Mouse (Mus musculus) layer of hippocampus, postnatal 10 days (tissue): ENCODE data around the gene Ptprn2. TPM values are rescaled to one million over a fixed set of nuclear protein-coding genes. Genes with fewer than 3 reads are reported as not detected.

ENCODE experiments used
- DNase-seq, 2 experiments: peaks; one replicate each; pipeline ENCODE4 v3.0.0; 2021; ENCODE audit warnings: low spot score in 2 of 2
- total RNA-seq, 2 experiments: library from RNA; stranded (reverse); gene quantifications; 2 replicates each; pipeline ENCODE4 v1.2.3; 2021

Ptprn2 gene
- total RNA-seq, 2 experiments from 2014 or later, result 234 to 251 TPM

DNA sequence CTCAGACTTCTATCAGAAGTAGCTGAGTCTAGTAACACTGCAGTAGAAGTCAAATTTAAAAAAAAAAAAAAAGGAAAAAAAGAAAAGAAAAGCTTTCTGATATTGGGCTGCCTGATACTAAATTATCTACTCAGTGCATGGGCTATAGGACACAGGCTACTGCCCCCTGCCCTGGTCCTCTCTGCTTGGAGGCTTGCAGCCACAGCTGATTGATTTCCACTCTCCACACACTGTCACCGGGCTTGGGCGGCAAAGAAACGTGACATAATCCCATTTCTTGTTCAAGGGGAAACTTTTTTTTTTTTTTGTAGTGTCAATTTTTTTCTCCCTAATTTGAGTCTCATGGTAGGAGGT lies 766.9 kb downstream of the Ptprn2 start:
- DNase-seq, result no peak

DNA sequence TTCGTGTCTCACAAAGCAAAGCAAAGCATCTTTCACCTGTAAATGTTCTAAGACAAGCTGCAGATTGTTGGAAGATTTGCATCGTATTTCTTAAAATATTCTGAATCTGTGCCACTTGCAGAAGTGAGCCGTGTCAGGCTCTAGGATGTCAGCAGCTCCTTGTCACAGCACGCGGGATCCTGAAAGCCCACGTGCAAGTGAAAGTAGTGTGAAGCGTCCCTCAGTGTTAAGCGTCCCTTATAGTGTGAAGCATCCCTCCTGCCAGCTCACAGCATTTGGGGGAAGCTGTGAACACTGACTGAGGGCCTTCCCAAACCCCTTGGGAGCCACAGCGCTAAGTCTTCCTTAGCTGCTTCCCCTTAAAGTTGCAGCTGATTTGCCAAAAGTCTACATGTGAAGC lies 768.8 kb downstream of the Ptprn2 start:
- DNase-seq, result no peak

DNA sequence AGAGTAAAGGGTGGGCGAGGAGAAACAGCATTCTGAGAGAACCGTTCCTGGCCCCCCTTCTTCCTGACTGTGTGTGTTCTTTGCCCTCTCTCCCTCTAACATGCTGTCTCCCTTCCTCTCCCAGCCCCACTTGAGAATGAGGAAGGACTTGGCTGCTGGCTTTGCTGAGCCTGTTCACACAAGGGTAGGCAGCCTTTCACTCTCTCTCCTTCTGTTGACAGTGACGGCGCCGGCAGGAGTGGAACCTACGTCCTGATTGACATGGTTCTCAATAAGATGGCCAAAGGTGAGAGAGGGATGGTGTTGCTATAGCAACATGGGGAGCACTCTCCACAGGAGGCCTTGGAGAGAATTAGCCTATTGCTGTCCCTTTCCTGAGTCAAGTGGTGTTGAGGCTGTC lies 769.8 kb downstream of the Ptprn2 start:
- DNase-seq, result no peak

DNA sequence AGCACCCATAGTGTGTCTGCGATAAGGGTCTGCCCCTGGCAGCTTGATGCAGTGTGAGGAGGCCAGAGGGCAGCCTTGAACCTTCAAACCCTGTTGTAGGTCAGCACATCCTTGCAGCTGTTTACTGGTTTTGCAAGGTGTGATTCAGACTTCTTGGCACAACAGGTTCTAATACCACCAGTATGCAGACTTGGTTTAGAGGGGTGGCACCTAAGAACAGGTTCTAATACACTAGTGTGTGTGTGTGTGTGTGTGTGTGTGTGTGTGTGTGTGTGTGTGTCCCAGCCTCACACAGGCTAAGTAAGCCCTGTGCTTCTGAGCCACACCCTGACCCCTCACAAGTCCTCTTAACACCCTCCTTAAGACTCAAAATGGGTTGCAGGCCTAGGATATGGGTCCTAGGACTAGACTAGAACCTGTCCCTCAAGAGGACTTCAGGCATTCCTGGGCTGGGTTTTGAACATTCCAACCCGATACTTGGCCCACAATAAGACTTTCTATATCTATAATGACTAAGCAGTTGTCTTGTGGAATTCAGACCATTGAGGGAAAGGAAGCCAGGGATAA lies 770.3 kb downstream of the Ptprn2 start:
- no peak for DNase-seq

DNA sequence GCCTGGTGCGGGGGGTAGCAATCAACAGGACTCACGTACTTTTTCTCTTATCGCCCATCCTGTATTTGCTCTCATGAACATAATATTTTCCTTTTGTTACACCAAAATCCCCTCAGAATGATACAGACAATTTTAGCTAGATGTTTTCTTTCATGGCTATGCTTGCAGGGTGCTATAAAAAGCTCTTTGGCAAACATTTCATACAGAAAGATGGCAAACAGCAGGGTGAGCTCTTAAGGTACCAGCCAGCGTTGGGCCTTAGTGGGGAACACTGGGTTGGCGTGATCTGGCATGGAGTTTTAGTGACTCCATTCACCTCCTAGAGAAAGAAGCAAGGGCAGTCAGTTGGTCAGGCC lies 771.3 kb downstream of the Ptprn2 start:
- no peak for DNase-seq

DNA sequence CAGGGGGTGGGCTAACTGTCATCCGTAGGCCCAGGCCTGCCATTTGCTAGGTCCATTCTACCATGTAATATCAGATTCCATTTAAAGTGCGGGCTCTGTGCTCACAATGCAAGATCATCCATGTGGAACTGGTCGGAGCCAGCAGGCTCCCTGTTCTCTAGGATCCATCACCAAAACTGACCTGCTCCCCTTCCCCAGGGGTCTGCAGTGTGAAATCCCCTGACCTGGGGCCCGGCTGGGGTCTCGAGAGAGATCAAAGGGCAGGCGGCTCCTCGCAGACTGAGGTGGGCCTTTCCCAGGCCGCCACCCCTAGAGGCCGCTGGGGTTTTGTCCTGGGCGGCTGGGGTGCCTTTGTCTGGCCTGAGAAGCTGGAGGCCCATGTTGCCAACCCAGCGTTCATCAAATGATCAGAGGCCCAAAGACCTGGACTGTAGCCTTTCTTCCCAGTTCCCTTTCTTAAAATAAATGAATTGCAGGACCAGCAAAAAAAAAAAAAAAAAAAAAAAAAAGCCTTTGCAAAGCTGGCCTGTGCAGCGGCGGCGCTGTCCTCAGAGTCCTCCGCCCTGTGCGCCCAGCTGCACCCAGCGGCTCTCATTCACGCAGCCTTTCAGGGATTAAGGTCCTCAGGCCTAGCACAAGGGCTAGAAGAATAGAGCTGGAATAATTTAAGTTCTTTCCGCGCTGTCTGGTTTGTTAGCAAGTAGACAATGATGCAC lies 771.8 kb downstream of the Ptprn2 start:
- DNase-seq, result peak in 1 of 2 experiments; percentile 36

DNA sequence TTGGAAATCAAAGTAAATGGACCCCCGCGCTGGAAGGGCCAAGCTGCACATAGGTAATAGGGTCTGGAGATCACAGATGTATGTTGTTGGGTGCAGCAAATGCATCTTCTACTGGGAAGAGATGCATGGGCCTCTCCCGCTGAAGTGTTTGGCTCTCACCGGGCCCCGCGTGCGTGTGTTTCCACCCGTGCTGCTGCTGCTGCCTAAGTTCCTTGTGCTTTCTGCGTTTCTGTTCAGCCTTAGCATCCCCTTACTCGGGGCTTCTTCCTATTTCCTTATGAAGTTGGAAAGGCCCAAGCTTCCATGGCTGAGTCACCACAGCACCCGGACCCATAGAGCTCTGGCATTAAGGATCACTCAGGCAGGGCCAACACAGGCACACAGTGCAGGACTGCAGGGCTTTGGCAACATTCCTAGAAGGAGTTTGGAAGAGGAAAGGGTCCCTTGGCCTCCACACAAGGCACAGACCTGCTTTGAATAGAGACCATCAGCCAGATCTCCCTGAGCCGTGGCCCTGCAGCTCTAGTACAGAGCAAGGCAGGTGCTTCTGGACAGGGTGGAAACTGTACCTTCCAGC lies 772.5 kb downstream of the Ptprn2 start:
- DNase-seq, result peak; percentile 31 to 52

DNA sequence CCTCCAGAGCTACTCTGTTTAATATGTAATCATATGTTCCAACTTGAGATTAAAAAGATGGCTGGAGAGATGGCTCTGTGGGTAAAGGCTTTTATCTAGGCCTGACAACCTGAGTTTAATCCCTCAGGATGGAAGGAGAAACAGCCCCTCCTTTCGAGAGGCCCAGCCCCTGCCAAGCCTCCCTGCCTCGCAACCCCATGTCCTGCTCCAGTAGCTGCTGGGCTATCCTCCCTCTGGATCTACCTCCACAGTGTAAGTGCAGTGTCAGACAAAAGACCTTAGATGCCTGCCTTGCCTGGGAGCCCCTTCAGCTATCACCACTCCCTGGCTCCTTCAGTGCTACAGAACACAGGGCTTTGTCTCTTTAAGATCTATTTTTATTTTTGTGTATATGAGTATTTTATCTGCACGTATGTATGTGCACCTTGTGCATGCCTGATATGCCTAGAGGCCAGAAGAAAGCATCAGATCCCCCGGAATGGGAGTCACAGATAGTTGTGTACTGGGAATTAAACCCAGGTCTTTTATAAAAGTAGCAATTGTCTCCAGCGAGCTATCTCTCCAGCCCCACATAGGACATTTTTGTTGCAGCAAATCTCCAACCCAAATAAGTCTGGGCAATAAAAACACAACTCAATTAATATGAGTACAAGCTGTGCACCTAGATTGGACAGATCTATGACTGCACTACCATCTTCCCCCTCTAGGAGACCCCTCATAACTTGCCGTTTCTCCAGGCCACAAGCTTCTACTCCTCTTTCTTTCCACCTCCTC lies 775.1 kb downstream of the Ptprn2 start:
- no peak for DNase-seq

DNA sequence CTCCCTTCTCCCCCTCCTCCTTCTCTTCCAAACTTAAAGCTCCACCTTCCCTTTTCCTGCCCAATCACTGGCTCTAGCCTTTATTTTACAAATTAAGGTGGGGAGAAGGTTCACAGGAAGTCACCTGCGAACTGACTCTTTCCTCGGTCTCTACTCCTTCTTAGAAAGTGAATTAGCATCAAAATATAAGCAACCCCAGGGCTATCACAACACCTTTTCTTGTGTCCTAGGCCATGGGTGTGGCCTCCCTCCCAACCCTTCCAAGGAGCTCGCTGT lies 775.6 kb downstream of the Ptprn2 start:
- no peak for DNase-seq

DNA sequence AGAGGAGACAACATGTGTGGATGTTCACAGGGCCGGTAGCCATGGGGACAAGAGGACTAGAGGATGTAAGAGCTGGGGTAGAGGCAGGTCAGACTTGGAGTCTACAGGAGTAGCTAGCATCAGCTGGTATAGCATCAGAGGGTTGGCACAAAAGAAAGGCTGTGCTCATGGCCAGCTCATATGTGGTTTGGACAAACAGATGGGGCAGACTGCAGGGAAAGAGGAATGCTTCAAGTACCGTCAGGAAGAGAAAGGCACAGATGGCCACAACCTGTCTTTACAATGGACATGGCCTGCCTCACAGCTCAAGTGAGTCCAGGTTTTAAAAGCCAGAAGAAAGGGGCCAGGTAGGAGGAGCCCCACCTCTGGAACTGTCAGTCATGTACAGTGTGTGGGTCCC lies 776.5 kb downstream of the Ptprn2 start:
- DNase-seq, result no peak

DNA sequence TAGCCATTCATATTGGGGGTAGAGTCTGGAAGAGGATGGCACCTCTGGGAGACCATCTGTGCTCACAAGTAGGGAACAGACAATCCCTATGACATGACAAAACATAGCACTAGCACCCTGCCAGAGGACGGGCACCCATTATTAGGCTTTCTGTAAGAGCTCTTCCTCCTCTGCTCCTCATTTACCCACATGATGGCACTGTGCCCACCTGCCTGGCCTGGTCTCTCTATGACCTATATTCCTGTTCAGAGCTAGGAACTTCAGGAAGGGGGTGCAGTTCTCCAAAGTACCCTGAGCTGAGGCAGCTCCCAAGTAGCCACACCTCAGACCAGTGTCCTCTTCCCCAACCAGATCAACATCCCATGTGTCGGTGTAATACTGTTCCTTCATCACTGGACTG lies 777.6 kb downstream of the Ptprn2 start:
- DNase-seq, result no peak

DNA sequence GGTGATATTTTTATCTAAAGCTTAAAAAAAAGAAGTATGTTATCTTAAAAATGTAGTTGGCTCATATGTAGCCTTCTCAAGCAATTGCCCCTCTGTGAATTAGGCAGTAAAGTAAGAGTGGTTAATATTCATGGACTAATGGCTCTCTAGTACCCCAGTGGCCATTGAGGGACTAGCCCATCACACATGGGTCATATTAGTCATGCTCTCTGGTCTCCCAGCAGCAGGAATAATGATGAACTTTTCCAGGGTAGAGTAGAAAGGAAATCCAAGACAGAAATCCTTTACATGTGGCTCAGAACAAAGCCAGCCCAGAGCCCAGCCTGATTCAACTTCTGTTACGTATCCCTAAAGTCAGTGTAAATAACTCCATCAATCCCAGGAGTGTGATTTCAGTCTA lies 779.7 kb downstream of the Ptprn2 start:
- no peak for DNase-seq

DNA sequence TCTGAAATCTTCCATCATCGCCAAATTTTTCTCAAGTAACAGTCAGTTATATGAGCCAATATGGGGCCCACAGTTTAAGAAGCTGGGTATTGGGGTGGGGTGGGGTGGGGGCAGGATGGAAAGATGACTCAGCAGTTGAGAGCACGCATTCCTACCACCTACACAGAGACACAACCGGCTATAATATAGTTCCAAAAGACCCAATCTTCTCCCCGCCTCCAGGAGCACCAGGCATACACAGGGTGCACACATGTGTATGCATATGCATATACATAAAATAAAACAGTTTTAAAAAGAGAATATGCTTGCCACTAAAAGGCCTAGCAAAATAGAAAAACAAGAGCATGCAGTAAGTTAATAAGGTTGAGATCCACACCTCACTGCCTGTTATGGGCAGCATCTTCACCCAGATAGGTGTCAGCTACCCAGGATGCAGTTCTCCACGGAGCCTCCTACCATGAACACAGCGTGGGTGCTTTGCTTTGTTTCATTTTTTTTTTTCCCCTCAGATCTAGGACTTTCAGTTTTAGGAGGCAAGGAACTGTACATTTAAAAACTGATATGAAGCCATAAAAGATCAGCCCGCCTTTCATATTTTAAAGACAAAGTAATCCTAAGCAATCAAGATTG lies 783.1 kb downstream of the Ptprn2 start:
- DNase-seq, result no peak

DNA sequence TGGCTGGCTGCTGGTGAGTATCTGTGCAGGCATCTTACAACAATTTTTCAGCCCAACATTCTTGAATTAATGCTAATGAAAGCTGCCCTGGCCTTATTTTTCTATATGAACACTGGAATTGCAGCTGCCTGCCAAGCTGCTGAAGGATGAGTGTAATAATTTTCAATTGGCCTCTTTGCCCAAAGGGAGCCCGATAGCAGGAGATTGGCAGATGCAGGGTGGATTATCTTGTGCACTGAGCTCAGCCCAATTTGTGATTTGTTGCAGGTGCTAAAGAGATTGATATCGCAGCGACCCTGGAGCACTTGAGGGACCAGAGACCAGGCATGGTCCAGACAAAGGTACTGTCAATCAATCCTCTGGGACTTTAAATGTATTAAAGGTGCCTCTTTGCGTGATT lies 783.8 kb downstream of the Ptprn2 start:
- DNase-seq, result no peak

DNA sequence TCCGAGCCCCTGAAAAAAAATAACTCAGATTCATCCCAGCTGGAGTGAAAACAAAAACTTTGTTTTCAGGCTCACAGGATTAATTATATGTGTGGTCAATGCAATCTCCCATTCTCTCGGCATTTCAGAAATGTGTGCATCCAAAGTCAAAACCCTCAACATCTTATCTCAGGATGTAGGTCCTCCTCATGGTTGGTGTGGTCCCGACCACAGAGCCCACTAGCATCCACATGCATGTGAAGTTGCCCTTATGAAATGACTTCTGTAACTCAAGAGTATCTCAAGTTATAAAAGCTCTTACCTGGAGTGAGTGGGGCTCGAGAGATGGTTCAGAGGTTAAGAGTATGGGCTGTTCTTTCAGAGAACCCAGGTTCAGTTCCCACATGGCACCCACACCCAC lies 784.7 kb downstream of the Ptprn2 start:
- no peak for DNase-seq

DNA sequence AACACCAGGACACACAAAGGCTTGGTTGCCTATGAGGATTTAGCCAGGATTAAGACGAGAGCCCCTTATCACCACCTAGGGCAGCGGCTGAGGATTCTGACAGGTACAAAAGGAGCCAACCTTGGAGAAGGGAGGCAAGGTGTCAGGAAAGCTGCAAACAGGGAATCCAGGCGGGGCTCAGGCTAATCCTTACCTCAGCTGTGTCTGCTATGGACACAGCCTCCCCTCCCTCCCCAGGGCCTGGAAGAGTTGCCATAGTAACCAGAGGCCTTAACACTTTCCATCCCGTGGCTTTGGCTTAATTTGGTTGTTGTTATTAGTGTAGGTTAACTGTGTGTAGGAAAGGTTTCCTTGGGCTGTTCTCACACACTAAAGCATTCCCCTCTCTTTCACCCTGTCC lies 787.6 kb downstream of the Ptprn2 start:
- DNase-seq, result no peak

DNA sequence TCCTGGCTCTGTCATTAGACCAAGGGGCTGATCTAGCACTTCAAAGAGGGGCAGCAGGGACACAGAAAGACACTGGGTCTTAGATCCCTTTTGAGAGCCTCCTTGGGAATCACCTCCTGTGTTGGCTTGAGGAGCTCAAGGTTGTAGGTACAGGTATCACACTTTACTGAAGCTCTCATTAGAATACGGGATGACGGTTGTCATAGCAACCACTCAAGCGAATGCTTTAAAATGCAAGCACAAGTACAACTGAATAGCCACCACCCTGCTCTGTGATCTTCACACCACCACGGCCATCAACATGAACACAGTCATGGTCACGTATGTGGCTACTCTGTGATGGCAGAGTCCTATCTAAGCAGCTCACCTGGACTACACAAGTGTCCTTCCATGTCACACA lies 789.1 kb downstream of the Ptprn2 start:
- no peak for DNase-seq

DNA sequence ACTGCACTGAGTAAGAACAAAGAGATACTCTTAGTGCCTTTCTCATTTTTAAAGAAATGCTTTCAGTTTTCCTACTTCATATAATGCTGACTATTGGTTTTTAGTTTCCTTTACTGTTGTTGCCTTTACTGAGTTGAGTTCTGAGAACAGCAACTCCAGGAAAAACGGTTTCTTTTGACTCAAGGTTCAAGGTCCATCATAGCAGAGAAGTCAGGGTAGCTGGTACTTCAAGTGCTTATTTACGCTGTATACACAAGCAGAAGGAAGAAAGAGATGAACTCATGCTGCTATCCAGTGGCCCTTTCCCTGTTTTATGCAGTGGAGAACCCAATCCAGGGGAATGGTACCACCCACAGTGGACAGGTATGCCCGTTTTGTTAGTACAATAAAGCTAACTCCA lies 795.3 kb downstream of the Ptprn2 start:
- no peak for DNase-seq

DNA sequence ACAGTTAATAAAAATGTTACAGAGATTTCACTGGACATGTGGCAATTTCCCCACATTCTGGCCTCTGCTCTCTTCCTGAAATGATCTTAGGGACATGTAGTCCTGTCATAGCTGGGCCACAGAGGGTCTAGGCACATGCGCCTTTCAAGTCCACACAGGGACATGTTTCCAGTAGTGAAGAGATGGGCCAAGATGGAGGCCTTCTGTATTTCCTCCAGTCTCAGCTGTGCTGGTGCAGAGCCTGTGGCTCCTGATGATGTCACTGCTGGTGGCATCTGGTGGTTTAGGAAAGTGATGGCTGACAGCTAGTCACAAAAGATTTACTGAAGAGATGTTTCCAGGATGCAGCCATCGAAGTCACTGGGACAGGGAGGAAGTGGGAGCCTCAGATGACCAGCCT lies 797.1 kb downstream of the Ptprn2 start:
- DNase-seq, result no peak

DNA sequence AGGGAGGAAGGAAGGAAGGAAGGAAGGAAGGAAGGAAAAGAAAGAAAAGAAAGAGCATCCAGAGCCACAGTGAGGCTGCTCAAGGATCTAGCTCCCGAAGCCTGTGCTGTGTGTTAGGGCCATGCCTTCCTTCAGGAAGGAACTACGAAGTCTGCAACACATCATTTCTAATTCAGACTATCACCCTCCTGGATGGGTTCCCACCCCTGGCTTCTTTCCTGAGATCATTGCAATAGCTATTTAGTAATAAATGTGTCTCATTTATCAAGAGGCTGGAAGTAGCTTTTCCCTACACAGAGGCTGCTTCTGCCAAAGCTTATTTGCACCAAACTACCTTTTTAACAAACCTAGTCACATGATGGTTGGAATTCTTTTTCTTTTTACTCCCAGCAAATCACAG lies 801.9 kb downstream of the Ptprn2 start:
- peak in 1 of 2 experiments; percentile 30 for DNase-seq

DNA sequence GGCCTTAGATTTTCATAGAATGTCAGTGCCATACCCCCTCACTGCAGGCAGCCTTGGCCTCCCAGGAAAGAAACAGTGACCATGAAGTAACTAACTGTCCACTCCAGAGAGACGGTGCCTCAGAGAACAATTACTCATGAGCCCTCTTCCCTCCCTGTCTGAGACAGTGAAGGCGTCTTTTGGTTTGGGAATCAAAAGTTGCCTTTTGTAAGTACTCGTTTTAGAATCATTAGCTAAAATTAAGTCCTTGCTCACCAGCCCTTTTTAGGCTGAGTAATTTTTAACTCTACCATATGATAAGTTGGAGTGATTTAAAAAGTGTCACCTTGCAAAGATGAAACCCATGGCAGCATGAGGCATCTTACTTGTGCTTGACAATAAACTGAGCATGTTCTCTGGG lies 806.4 kb downstream of the Ptprn2 start:
- no peak for DNase-seq

DNA sequence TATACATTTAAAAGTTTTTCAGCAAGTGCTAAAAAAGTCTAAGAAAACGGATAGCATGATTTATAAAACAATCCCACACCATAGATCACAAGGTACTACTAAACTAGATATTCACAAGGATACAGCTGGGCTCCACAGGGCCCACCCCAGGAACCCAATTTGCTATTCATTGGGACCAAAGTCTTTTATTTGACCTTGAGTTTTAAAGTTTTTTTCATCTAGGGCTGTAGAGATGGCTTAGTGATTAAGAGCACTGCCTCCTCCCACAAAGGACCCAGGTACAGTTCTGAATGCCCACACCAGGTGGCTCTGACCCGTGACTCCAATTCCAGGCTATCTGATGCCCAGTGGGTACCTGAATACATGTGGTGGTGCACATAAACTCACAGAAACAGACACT lies 811.3 kb downstream of the Ptprn2 start:
- DNase-seq, result no peak
